Mouse (Mus musculus) heart, postnatal 0 days (tissue): Measurements from ENCODE around the gene Foxp4.

Experiments used
- CTCF ChIP-seq: IDR thresholded peaks from 2 replicates; pipeline ENCODE4 v1.5.1; 2016; ENCODE audit warnings: antibody characterized with exemption, control low read depth, low read depth
- EP300 ChIP-seq: IDR thresholded peaks from 2 replicates; pipeline ENCODE4 v1.6.1; 2016; ENCODE audit warnings: antibody characterized with exemption, low read depth

DNA sequence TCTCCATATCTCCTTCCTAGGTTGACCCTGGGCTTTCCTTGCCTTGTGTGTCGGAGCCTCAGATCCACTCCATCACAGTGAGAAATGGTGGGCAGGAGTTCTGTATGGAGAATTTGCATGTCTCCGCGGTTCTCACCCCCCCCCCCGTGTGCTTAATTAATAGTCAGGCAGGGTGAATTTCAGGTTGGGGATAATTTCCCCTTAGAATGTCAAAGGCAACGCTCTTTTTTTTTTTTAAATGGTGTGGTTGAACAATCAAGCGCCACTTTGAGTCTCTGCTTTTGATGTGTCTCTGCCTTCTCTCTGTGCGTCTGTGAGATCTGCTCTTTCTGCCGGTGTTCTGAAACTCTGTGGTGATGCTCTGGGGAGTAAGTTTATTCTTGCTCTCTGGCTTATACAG, 69.5 kb downstream of the Foxp4 start:
- TF ChIP-seq EP300 (no peak), CTCF (no peak)
